Mouse (Mus musculus) fat pad, adult 2 months (tissue): ENCODE measurements around the gene Tbc1d2.
"Not testable (repeated sequence)": the region's sequence is repeated elsewhere in the genome, so short reads cannot be mapped to it uniquely, and the experiment has no call there.

ENCODE experiments used
- DNase-seq: peaks from one replicate; pipeline ENCODE4 v3.0.0-alpha.2; 2011; ENCODE audit warnings: low read depth, low spot score; ENCODE audit errors: extremely low read depth

Tbc1d2 gene

GRCm38 (mm10) chr4:46582024-46582423 lies 68.0 kb downstream of the Tbc1d2 start:
- DNase-seq = not testable (repeated sequence)

GRCm38 (mm10) chr4:46581577-46581976 lies 68.4 kb downstream of the Tbc1d2 start:
- not testable (repeated sequence) for DNase-seq

GRCm38 (mm10) chr4:46580799-46581243 lies 69.2 kb downstream of the Tbc1d2 start:
- DNase-seq = not testable (repeated sequence)

- not testable (repeated sequence) for DNase-seq
These were observed 71.1 kb downstream of the Tbc1d2 start for GRCm38 (mm10) chr4:46578796-46579346.

- no peak for DNase-seq
These were observed 71.8 kb downstream of the Tbc1d2 start for GRCm38 (mm10) chr4:46578228-46578627.

- not testable (repeated sequence) for DNase-seq
These were observed 74.3 kb downstream of the Tbc1d2 start for GRCm38 (mm10) chr4:46575509-46576284.

- no peak for DNase-seq
These were observed 75.2 kb downstream of the Tbc1d2 start for GRCm38 (mm10) chr4:46574841-46575240.

GRCm38 (mm10) chr4:46574024-46574753 lies 75.8 kb downstream of the Tbc1d2 start:
- DNase-seq = no peak

- no peak for DNase-seq
These were observed 77.4 kb downstream of the Tbc1d2 start for GRCm38 (mm10) chr4:46572616-46573015.

- no peak for DNase-seq
These were observed 78.3 kb downstream of the Tbc1d2 start for GRCm38 (mm10) chr4:46571744-46572143.

GRCm38 (mm10) chr4:46569671-46570070 lies 80.3 kb downstream of the Tbc1d2 start:
- DNase-seq = no peak

GRCm38 (mm10) chr4:46568169-46568568 lies 81.8 kb downstream of the Tbc1d2 start:
- DNase-seq = no peak

- DNase-seq = no peak
These were observed 82.9 kb downstream of the Tbc1d2 start for GRCm38 (mm10) chr4:46566931-46567671.

GRCm38 (mm10) chr4:46565393-46565955 lies 84.5 kb downstream of the Tbc1d2 start:
- no peak for DNase-seq

GRCm38 (mm10) chr4:46564247-46564646 lies 85.8 kb downstream of the Tbc1d2 start:
- no peak for DNase-seq

- no peak for DNase-seq
These were observed 86.2 kb downstream of the Tbc1d2 start for GRCm38 (mm10) chr4:46563847-46564246.

- DNase-seq = no peak
These were observed 87.2 kb downstream of the Tbc1d2 start for GRCm38 (mm10) chr4:46562841-46563240.

GRCm38 (mm10) chr4:46562037-46562436 lies 88.0 kb downstream of the Tbc1d2 start:
- DNase-seq = no peak

GRCm38 (mm10) chr4:46560069-46560705 lies 89.8 kb downstream of the Tbc1d2 start:
- DNase-seq = no peak
